In genomic region chr16:42081611-42082010, GRCm38 (mm10) we compare ENCODE assay signal across 11 mouse cellular contexts.
"Had no signal": no experiment of that assay in that cellular context is flagged by ENCODE, and none has a peak within 500 bp of the region (broad histone marks: within the 10 kb centered on the region; RNA-seq: fewer than 3 reads in every experiment).

No protein-coding gene starts in this region.

- ATAC-seq: midbrain, embryonic 15.5 days had no signal

- DNase-seq: kidney, postnatal 25 days; layer of hippocampus, adult 9-11 months; liver, embryonic 13.5 days; lung, adult 2 months; lung, postnatal 14 days; lung, postnatal 4 days; retina, postnatal 1 day; right cerebral cortex, postnatal 25 days; spleen, adult 18-20 months; thymus, postnatal 25 days had no signal
